Mouse (Mus musculus) T-helper 2 cell (primary cell): ENCODE measurements around the gene Srrm4.

Source experiments
- in situ Hi-C: fragments of 300-600 bp; cut with MboI, MseI; formaldehyde crosslinking; loops from one replicate; pipeline ENCODE4 v1.15.1; 2025; ENCODE audit warnings: high pct_unique_total_duplicates

The Srrm4 gene

GRCm38 (mm10) chr5:116490826-116491225 is 100.8 kb downstream of the Srrm4 start:
- in situ Hi-C loops, result loop anchor here (5.0 kb wide), 1 partner anchor 1036 kb away; no protein-coding TSS in a partner anchor

DNA sequence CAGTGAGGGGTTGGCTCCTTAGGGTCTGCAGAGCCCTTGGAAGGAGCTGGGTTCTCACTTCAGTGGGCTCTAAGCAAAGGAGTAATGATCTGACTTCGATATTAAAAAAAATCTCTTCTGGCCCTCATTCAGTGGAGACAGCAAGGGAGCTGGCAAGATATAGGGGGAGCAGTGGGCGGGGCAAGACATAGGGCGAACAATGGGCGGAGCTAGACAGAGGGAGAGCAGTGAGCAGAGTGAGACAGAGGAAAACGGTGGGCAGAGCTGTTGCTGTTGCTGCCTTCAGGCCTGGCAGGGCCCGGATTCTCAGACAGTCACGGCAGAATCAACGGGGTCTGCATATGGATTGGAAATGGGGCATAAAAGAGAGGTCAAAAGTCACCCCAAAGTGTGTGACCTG is 102.0 kb downstream of the Srrm4 start:
- in situ Hi-C loops, result loop anchor here (5.0 to 10.0 kb wide), 2 partner anchors 275 to 1038 kb away; no protein-coding TSS in a partner anchor

GRCm38 (mm10) chr5:116486135-116486534 is 105.5 kb downstream of the Srrm4 start:
- in situ Hi-C loops, result loop anchor here (10.0 kb wide), 1 partner anchor 271 kb away; no protein-coding TSS in a partner anchor

DNA sequence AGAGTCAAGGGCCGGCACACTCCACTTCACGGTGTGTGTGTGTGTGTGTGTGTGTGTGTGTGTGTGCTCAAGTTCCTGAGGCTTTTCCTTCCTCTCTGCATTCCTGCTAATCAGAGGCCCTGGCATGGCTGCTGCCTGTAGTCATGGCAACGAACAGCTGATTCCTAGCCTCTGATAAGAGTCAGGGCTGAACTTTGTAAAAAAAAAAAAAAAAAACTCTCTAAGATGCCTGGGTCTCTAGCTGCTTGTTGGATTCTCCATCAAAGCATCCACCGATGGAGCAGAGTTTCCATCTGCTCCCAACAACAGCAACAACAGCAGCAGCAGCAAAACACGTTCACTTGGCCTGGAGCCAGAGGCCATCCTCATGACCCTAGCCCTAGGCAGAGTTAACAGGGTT is 106.5 kb downstream of the Srrm4 start:
- in situ Hi-C loops, result loop anchor here (10.0 kb wide), 1 partner anchor 270 kb away; no protein-coding TSS in a partner anchor

DNA sequence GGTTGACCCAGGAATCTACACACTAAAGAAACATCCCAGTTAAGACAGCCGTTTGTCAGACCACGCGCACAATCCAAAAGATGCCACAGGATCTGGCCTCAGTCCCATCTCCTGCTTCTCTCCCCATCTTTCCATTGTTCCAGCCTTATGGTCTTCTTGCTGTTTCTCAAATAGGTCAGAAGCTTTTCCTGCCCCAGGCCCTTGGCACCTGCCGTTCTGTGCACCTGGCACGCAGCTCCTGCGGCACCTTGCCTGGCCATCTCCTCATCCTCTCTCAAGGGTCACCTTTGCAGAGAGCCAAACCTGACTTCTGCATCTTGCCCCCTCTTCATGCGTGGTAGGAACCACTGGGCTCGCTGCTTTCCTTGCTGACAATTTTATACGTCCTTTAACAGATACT is 107.4 kb downstream of the Srrm4 start:
- in situ Hi-C loops, result loop anchor here (10.0 kb wide), 1 partner anchor 269 kb away; no protein-coding TSS in a partner anchor

- in situ Hi-C loops, result loop anchor here (5.0 kb wide), 1 partner anchor 246 kb away; no protein-coding TSS in a partner anchor
Measured at GRCm38 (mm10) chr5:116478607-116479371, 112.8 kb downstream of the Srrm4 start.

DNA sequence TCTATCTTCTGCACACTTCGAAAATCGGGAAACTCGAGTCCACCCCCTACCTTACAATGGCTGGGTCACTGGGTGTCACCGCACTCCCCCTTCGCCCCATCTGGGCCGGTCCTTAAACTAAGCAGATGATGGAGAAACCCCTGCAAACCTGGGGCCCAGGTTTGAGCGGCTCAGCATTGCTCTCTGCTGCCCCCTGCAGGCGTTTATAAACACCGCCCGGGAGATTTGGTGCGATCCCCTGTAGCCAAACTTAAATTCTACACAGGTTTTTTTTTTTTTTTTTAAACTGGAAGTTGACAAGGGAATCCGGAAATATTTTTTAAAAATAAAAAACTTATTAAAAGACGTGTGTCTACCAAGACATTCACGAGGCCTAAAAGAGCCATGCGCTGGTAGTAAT is 115.6 kb downstream of the Srrm4 start:
- in situ Hi-C loops, result loop anchor here (5.0 kb wide), 1 partner anchor 244 kb away; no protein-coding TSS in a partner anchor

DNA sequence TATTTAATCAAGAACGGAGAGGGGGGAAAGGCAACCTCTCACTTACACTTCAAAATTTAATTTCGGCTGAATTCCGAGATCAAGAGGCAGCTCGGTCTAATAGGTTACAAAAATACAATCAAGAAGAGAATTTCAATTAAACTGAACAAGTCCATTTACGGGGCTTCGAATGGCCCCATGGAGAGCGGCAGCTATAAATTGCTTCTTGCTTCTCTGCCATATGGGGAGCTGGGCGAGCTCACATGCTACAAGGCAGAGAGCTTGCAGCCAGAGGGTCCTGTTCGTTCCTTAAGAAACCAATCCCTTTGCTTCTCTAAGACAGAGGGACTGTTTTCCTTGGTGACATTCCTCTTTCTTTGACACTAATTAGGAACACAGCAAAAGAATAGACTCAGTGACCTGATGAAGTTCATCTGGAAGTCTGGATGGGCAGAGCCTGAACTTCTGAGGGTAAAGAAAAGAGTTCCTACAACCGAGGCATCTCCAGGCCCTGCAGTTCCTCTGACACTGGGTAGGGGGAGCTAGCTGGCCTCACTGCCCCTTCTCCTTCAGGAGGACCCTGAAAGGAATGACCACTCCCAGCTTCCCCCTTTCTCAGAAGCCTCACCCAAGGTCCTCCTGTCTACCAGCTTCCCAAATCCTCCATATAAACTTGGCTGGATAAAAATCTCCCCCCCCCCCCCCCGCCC is 130.1 kb downstream of the Srrm4 start:
- in situ Hi-C loops, result no loop called here

DNA sequence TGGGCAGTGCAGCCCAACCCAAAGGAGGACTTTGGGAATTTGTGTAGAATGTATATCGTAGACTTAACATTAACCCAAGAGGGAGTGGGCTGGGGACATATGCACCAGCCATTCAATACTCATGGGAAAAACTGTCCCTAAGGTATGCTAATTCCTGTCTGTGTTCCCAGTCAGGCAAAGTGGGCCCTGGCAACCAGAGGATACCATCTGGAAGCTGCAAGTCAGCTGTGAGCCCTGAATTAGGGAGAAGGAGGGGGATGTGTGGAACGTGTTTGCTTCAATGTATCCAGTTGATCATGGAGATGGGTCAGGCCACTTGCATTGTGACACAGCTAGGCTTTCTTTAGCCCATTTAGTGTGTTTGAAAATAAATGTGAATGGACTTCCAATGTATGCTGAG is 131.6 kb downstream of the Srrm4 start:
- in situ Hi-C loops, result no loop called here

GRCm38 (mm10) chr5:116457791-116458190 is 133.8 kb downstream of the Srrm4 start:
- in situ Hi-C loops, result no loop called here

GRCm38 (mm10) chr5:116456796-116457515 is 134.7 kb downstream of the Srrm4 start:
- in situ Hi-C loops, result no loop called here

DNA sequence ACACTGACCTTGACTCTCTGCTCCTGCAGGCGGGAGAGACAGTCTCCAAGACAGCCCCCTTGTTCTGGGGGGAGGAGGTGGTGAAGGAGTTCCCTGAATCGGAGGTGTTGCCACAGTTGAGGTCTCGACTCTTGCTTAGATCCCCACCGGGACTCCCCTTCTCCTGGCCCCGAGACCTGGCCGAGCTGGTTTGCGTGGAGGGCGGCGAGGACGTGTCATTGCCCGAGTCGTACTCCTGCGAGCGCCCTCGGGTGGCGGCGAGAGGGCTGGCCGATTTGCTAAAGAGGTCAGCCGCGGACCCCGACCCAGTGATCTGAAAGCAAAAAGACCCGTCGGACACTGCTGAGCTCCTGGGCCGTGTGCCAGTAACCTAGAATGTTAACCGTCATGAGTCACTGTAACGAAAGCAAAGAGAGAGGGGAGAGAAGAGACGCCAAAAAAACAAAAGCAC is 138.2 kb downstream of the Srrm4 start:
- in situ Hi-C loops, result no loop called here

GRCm38 (mm10) chr5:116450901-116451300 is 140.7 kb downstream of the Srrm4 start:
- in situ Hi-C loops, result no loop called here

DNA sequence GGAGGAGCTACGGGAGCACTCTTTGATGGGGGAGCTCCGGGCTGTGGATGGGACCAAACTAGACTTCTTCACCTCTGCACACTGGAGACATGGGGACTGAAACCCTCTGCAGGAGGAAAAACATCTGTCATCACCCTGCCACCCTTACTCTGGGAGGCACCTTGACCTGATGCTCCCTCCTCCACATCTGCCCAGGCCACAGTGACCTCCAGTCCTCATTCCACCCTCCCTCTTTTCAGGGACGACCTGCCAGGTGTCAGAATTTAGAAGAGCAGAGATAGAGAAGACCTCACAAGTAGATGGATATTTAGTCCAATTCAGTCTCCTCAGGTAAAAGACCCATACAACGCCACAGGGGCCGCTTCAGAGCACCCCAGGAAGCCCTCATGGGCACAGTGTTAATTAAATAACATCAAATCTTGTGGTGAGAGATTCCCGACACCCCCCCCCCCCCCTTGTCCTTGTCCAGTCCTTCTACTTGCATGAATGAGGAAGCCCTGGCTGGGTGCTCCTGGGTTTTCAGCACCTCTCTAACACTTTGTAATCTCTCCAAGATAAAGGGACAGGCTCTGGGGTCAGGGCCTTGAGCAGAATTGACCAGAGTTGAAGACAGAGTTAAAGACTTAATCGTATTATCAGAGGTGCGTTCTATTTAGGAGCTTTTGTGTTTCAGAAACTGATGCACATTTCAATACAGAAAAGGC is 141.9 kb downstream of the Srrm4 start:
- in situ Hi-C loops, result no loop called here

- in situ Hi-C loops, result no loop called here
Measured at GRCm38 (mm10) chr5:116448409-116449191, 143.0 kb downstream of the Srrm4 start.

GRCm38 (mm10) chr5:116447821-116448350 is 143.7 kb downstream of the Srrm4 start:
- in situ Hi-C loops, result no loop called here

- in situ Hi-C loops, result no loop called here
Measured at GRCm38 (mm10) chr5:116446552-116446951, 145.1 kb downstream of the Srrm4 start.

- in situ Hi-C loops, result no loop called here
Measured at GRCm38 (mm10) chr5:116445634-116446367, 145.8 kb downstream of the Srrm4 start.

DNA sequence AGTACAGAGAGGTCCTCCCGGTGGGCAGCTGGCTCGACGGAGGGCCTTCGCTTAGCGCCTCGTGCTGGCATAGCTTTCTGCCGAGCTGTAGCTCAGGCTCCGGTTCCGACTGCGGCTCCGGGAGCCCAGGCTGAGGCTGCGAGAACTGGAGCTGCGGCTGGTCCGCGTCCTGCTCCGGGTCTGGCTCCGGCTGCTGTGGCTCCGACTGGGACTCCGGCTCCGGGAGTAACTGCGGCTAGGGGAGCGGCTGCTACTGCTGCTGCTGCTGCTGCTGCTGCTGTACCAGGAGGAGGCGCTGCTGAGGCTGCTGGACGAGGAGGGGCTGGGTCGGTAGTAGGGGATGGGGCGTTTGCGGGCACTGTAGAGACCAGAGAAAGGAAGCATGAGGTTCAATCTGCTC is 147.1 kb downstream of the Srrm4 start:
- in situ Hi-C loops, result no loop called here
